In the genomic region with DNA sequence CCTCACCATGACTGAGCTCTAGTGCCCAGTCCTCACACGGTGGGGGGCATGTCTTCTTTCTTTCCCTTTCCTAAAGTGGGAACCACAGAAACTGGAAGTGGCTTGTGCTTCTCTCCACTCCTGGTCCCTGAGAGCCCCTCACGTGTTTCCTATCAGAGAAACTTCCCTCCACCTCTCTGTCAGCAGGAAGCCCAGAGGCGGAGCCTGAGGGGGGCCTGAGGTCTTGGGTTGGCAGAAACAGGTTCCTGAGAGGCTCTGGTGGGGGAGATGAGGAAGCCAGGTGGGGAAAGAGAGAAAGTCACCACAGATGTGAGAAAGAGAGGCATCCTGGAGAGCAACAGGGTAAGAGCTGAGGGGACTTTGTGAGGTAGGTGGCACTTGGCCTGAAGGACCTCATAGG, we compare ENCODE assay signal across 13 mouse cellular contexts. TPM values are rescaled to one million over a fixed set of nuclear protein-coding genes. Genes with fewer than 3 reads are reported as not detected.
DNase-seq lines count a peak whose midpoint lies in the region; ATAC-seq and TF ChIP-seq lines count a peak whose summit lies in the region.
"Had no signal": no experiment of that assay in that cellular context is flagged by ENCODE, and none has a peak within 500 bp of the region (broad histone marks: within the 10 kb centered on the region; RNA-seq: fewer than 3 reads in every experiment).

No protein-coding gene starts in this region.

- peak; percentile 58 to 63 for DNase-seq in spleen, postnatal 36 days (ENCODE audit: low spot score in 2 of 2)
- DNase-seq in spleen, adult 12 weeks (ENCODE audit: low spot score) = no peak
- peak; percentile 54 for DNase-seq in naive thymus-derived CD4-positive, alpha-beta T cell, adult 2 months (ENCODE audit: low read depth)
- no peak for DNase-seq in retina, embryonic 14.5 days (ENCODE audit: low spot score)
- DNase-seq in stomach, postnatal 0 days (ENCODE audit: low spot score) = no peak
- DNase-seq in testis, postnatal 10 days (ENCODE audit: low spot score) = no peak
- DNase-seq: adrenal gland, postnatal 14 days; cerebellum, adult 8-10 months had no signal

- no peak overlapping the region for H3K27ac ChIP-seq in stomach, postnatal 0 days (replicated peaks)
- H3K27ac ChIP-seq: embryonic facial prominence, embryonic 13.5 days; forebrain, embryonic 15.5 days; heart, adult 2 months; hindbrain, embryonic 15.5 days had no signal

- ATAC-seq in common myeloid progenitor, adult 5-6 weeks (replicated peaks; ENCODE audit: low read depth, poor library complexity, severe bottlenecking) = peak; percentile 50
- no peak for ATAC-seq in stomach, postnatal 0 days (ENCODE audit: low FRiP score, low TSS enrichment)
- ATAC-seq: forebrain, embryonic 15.5 days had no signal

- no peak overlapping the region for H3K4me3 ChIP-seq in stomach, postnatal 0 days (ENCODE audit: low read depth, low read length)
- H3K4me3 ChIP-seq: embryonic facial prominence, embryonic 13.5 days; forebrain, embryonic 15.5 days; heart, adult 2 months; hindbrain, embryonic 15.5 days had no signal

- H3K4me1 ChIP-seq in stomach, postnatal 0 days (replicated peaks; ENCODE audit: control insufficient read depth, insufficient read depth) = no peaks in the 10 kb centered on the region
- H3K4me1 ChIP-seq: forebrain, embryonic 15.5 days; hindbrain, embryonic 15.5 days had no signal

- no peak for TF ChIP-seq CTCF in stomach, postnatal 0 days (IDR thresholded peaks at IDR 0.05; ENCODE audit: low read depth)

- H3K36me3 ChIP-seq in stomach, postnatal 0 days (ENCODE audit: control insufficient read depth, insufficient read depth, low read length) = no peaks in the 10 kb centered on the region
- H3K36me3 ChIP-seq: embryonic facial prominence, embryonic 13.5 days; forebrain, embryonic 15.5 days; hindbrain, embryonic 15.5 days had no signal

- H3K9me3 ChIP-seq in stomach, postnatal 0 days (ENCODE audit: control insufficient read depth, low read length) = no peaks in the 10 kb centered on the region
- H3K9me3 ChIP-seq: embryonic facial prominence, embryonic 13.5 days; forebrain, embryonic 15.5 days; hindbrain, embryonic 15.5 days had no signal

- no peak for TF ChIP-seq EP300 in stomach, postnatal 0 days (optimal IDR thresholded peaks at IDR 0.05)

- H3K4me2 ChIP-seq in stomach, postnatal 0 days (replicated peaks; ENCODE audit: low read depth) = no peak overlapping the region
- H3K4me2 ChIP-seq: embryonic facial prominence, embryonic 13.5 days; forebrain, embryonic 15.5 days; hindbrain, embryonic 15.5 days had no signal

- no peaks in the 10 kb centered on the region for H3K27me3 ChIP-seq in stomach, postnatal 0 days (ENCODE audit: control insufficient read depth, insufficient read depth, low read length)
- H3K27me3 ChIP-seq: embryonic facial prominence, embryonic 13.5 days; forebrain, embryonic 15.5 days; hindbrain, embryonic 15.5 days had no signal

- no peak overlapping the region for H3K9ac ChIP-seq in stomach, postnatal 0 days (ENCODE audit: low read length)
- H3K9ac ChIP-seq: embryonic facial prominence, embryonic 13.5 days; forebrain, embryonic 15.5 days; hindbrain, embryonic 15.5 days had no signal

- 50% methylated on average over 3 of the region's 3 CpGs for WGBS in stomach, postnatal 0 days

RNA-seq across cellular contexts. Expression of gene Ncoa3, which starts 42.7 kb away (rescaled TPM):
- 26.7 and 39.7 TPM in 2 replicates for total RNA-seq in common myeloid progenitor, adult 5-6 weeks (2017)
- polyA plus RNA-seq in stomach, postnatal 0 days (2015; fragmentation: Nextera tagmentation; extraction: Ambion mirVana) = 7.5 and 8.3 TPM in 2 replicates

RNA-seq across cellular contexts. Expression of gene Zmynd8, which starts 50.9 kb away (rescaled TPM):
- total RNA-seq in common myeloid progenitor, adult 5-6 weeks (2017) = 34.6 and 55.9 TPM in 2 replicates
- polyA plus RNA-seq in stomach, postnatal 0 days (2015; fragmentation: Nextera tagmentation; extraction: Ambion mirVana) = 24.3 and 29.7 TPM in 2 replicates

Comparison
In these comparisons a context has a peak if more than half of its experiments do, and no peak if none do; other contexts are left out.
1. DNase-seq: peak in spleen, postnatal 36 days (2 of 2) and naive thymus-derived CD4-positive, alpha-beta T cell, adult 2 months (single experiment); none in spleen, adult 12 weeks (single experiment), retina, embryonic 14.5 days (single experiment), stomach, postnatal 0 days (single experiment) and testis, postnatal 10 days (single experiment).